Mouse (Mus musculus) midbrain, embryonic 15.5 days (tissue): ENCODE data around the gene Ncam1. TPM values are rescaled to one million over a fixed set of nuclear protein-coding genes. Genes with fewer than 3 reads are reported as not detected.

Experiments used
- ATAC-seq: fragments of 200-750 bp; cut with Nextera tagmentation; replicated peaks from 2 replicates; pipeline ENCODE4 v1.8.0; 2017; ENCODE audit warnings: moderate TSS enrichment
- H3K27ac ChIP-seq: fragments of 300-500 bp; sonication (generic); 2 replicates; pipeline ENCODE4 v1.5.1; 2015; ENCODE audit warnings: mild to moderate bottlenecking, inconsistent platforms
- H3K27me3 ChIP-seq: fragments of 300-500 bp; sonication (generic); replicated peaks from 2 replicates; pipeline ENCODE4 v1.6.1; 2015; ENCODE audit warnings: inconsistent platforms
- H3K36me3 ChIP-seq: fragments of 300-500 bp; sonication (generic); replicated peaks from 2 replicates; pipeline ENCODE4 v1.6.1; 2015; ENCODE audit warnings: inconsistent platforms
- H3K4me1 ChIP-seq: fragments of 300-500 bp; sonication (generic); 2 replicates; pipeline ENCODE4 v1.6.1; 2015; ENCODE audit warnings: inconsistent platforms
- H3K4me2 ChIP-seq: fragments of 300-500 bp; sonication (generic); 2 replicates; pipeline ENCODE4 v1.6.1; 2015; ENCODE audit warnings: inconsistent platforms, mild to moderate bottlenecking, moderate library complexity
- H3K4me3 ChIP-seq: fragments of 300-500 bp; sonication (generic); 2 replicates; pipeline ENCODE4 v1.5.1; 2015; ENCODE audit warnings: mild to moderate bottlenecking, inconsistent platforms
- H3K9ac ChIP-seq: fragments of 300-500 bp; sonication (generic); 2 replicates; pipeline ENCODE4 v1.6.1; 2015; ENCODE audit warnings: mild to moderate bottlenecking, inconsistent platforms
- H3K9me3 ChIP-seq: fragments of 300-500 bp; sonication (generic); 2 replicates; pipeline ENCODE4 v1.6.1; 2016; ENCODE audit warnings: inconsistent platforms
- WGBS: fragments of 180-500 bp; shearing (Covaris S2); methylation state at CpG from one replicate; pipeline ENCODE4 v1.1.7; 2015; ENCODE audit warnings: mixed read lengths; 5-methylcytosine and 5-hydroxymethylcytosine counted together
- polyA plus RNA-seq: library from polyadenylated mRNA; unstranded; fragments of >200 nt; fragmentation: Nextera tagmentation; extraction: Ambion mirVana; gene quantifications from 2 replicates; pipeline ENCODE4 v1.2.1, GENCODE M21; 2015

Gene Ncam1
- polyA plus RNA-seq, 1 experiment from 2014 or later: 627 TPM

DNA sequence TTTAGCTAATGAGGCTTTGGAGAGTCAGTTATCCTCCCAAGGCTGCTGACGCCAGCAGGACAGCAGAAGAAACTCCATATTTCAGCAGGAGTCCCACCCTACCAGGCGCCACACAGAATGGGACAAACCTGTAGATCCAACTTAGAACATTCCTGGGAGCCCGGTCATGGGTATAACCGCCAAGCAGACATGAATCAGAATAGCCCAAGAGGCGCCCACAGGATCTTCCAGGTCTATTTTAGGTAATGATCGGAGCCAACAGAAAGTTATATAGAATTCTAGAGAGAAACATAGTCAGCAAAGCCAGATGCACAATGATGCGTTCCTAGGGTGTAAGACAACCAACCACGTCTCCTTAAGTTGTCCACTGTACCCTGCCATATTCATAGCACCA is 134.8 kb downstream of the Ncam1 start:
- H3K4me2 ChIP-seq: no peak overlapping the region
- H3K36me3 ChIP-seq: no peaks in the 10 kb centered on the region
- H3K4me3 ChIP-seq: no peak overlapping the region
- H3K4me1 ChIP-seq: peaks cover 13% of the 10 kb centered on the region; the same call in 1 of the 2 replicates
- H3K27ac ChIP-seq: no peak overlapping the region
- no peak overlapping the region for H3K9ac ChIP-seq
- no peak for ATAC-seq
- WGBS: 95% methylated on average over 8 of the region's 8 CpGs
- H3K27me3 ChIP-seq: no peaks in the 10 kb centered on the region
- H3K9me3 ChIP-seq: no peaks in the 10 kb centered on the region

DNA sequence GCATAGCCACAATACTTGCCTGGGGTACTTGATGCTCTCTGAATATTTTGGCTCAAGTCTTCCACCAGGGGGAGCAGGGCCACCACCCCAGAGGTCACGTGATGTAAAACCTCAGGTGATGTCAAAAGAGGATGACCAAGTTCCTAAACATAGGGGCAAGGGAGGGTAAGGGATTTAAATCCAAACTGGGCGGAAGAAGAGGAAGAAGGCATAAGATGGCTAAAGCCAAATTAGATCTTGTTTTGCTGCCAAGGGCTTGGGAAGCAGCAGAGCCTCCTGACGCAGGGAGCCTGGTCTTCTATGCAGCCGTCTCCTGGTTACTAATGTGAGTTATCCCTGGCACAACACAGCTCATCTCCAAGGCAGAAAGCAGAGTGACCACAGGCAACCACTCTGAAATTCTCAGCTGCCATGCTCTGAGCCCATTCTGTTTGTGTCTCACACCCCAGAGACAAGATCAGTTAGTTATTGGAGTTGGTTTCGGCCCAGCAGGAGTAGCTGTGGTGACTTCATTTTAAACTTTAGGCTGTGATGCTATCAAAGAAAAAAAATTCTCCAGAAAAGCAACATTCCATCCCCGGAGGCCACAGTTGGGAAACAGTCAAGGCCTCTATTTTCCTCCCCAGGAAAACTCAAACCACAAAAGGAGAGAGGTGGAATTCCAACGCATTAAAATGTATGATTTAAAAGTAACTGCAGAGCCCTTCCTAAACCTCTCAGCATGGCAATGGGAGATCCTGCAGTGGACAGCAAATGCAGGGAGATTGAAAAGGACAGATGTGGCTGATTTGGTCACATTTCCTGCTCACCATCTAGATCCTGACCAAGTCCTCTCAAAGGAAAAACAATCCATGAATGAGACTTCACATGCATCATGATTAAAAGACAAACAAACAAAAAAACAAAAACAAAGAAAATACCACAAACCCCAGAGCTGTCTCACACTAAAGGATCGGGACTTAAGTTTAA is 135.5 kb downstream of the Ncam1 start:
- H3K4me1 ChIP-seq: peaks cover 13% of the 10 kb centered on the region; the same call in 1 of the 2 replicates
- H3K4me3 ChIP-seq: no peak overlapping the region
- no peaks in the 10 kb centered on the region for H3K36me3 ChIP-seq
- no peak overlapping the region; the same call in 1 of the 2 replicates for H3K27ac ChIP-seq
- no peaks in the 10 kb centered on the region for H3K9me3 ChIP-seq
- 73% methylated on average over 8 of the region's 8 CpGs for WGBS
- no peak for ATAC-seq
- H3K27me3 ChIP-seq: no peaks in the 10 kb centered on the region
- H3K9ac ChIP-seq: no peak overlapping the region
- H3K4me2 ChIP-seq: no peak overlapping the region

DNA sequence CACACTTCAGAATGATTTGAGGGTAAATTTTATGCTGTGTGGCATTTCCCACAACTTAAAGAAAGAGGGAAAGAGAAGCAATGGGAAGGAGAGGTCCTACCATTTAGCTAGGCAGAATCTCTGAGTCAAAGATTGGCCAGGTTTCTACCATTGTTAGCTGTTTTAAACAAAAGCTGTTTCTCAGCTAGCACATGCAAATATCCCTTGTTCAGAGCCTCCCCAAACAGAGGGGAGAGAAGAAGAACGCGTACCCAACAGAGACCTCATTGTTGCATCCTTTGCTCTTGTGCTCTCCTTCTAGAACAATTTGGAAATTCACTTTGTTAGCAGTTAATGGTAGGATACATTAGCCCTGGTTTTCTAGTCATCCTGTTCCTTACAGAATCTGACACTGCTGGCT is 137.2 kb downstream of the Ncam1 start:
- WGBS: 81% methylated on average over 2 of the region's 2 CpGs
- H3K4me1 ChIP-seq: peaks cover 13% of the 10 kb centered on the region; the same call in 1 of the 2 replicates
- no peak overlapping the region for H3K27ac ChIP-seq
- no peak overlapping the region for H3K4me3 ChIP-seq
- H3K36me3 ChIP-seq: no peaks in the 10 kb centered on the region
- H3K9me3 ChIP-seq: no peaks in the 10 kb centered on the region
- no peak overlapping the region for H3K9ac ChIP-seq
- H3K4me2 ChIP-seq: no peak overlapping the region
- H3K27me3 ChIP-seq: no peaks in the 10 kb centered on the region
- ATAC-seq: no peak

DNA sequence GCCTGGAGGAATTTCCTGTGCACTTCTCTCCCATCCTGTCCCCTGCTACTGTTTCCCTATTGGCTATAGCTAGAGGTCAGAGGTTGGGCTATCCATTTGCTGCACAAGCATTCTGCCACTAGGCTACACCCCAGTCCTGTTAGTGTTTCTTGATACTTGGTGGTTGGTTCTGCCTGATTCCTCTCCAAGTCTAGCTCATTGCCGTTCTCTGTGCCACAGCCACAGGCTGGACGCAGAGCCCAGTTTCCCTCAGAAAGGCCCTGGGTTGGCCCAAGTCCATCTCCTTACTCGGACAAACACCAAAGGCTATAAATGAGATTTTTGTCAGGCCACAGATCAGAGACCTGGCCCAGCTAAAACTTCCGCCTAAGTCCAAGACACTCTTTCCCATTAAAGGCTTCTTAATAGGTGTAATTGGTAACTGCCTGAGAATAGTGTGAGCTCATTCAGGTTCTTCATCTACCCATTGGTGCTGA is 140.3 kb downstream of the Ncam1 start:
- Histone ChIP-seq H3K4me1 (peaks cover 10% of the 10 kb centered on the region; the same call in 1 of the 2 replicates), H3K9me3 (no peaks in the 10 kb centered on the region), H3K4me3 (no peak overlapping the region), H3K9ac (no peak overlapping the region), H3K27me3 (no peaks in the 10 kb centered on the region), H3K36me3 (no peaks in the 10 kb centered on the region), H3K4me2 (no peak overlapping the region), H3K27ac (no peak overlapping the region)
- WGBS: 75% methylated on average over 4 of the region's 4 CpGs
- ATAC-seq: no peak

DNA sequence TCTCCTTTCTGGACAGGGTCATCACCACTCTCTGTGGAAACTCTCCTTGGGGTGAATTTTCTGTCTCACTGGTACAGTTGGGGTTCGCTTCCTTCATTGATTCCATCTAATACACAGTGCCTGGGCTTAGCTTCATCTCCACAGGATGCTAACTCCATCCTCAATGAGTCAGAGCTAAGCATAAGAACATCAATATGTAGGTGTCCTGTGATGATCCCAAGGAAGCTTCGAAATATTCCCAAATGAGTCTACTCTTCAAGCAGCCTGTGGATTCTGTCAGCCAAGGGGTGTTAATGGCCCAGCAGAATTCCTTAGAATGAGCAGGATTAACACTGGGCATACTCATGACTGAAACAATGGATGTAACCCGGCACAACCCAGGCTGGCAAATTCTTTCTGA is 144.3 kb downstream of the Ncam1 start:
- H3K4me1 ChIP-seq: peaks cover 9% of the 10 kb centered on the region; the same call in 1 of the 2 replicates
- no peak overlapping the region for H3K4me3 ChIP-seq
- no peak for ATAC-seq
- H3K27ac ChIP-seq: no peak overlapping the region
- H3K36me3 ChIP-seq: no peaks in the 10 kb centered on the region
- no peak overlapping the region for H3K4me2 ChIP-seq
- no peaks in the 10 kb centered on the region for H3K27me3 ChIP-seq
- no peak overlapping the region for H3K9ac ChIP-seq
- H3K9me3 ChIP-seq: no peaks in the 10 kb centered on the region
- 85% methylated on average over 3 of the region's 3 CpGs for WGBS

DNA sequence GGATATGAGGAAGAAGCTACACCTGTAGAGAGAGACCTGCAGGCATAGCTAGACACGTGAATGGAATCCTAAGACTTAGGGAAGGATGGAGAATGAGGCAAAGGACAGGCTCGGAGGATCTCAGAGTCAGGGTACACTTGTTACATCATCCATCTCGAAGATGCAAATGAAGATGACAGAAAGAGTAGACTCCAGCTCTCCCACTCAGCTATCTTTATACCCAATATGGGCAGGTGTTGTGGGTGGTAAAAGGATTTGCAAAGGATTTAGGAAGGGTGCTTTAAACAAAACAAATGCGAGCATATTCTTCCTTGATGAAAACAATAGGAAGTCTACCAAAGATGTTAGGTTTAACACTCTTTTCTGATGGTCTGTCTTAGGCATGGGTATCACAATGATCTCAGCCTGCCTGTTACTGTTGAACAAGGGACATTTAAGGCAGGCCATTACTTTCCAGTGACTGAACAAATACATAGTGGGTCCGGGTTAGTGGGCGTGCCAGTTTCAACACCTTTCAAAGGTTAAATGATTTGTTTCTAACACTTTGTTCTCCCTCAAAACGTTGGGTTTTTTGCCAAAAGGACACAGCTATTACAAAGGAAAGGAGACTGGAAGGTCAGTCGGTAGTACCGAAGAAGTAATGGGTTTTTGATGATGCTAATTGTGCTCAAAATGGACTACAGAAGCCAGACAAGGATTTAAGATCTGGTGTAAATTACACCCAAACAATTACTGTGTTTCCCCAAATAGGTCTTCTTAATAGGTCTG is 145.1 kb downstream of the Ncam1 start:
- no peak for ATAC-seq
- Histone ChIP-seq H3K4me3 (no peak overlapping the region), H3K27ac (no peak overlapping the region), H3K27me3 (no peaks in the 10 kb centered on the region), H3K4me2 (no peak overlapping the region), H3K4me1 (peaks cover 9% of the 10 kb centered on the region; the same call in 1 of the 2 replicates), H3K36me3 (no peaks in the 10 kb centered on the region), H3K9ac (no peak overlapping the region), H3K9me3 (no peaks in the 10 kb centered on the region)
- 85% methylated on average over 9 of the region's 9 CpGs for WGBS

DNA sequence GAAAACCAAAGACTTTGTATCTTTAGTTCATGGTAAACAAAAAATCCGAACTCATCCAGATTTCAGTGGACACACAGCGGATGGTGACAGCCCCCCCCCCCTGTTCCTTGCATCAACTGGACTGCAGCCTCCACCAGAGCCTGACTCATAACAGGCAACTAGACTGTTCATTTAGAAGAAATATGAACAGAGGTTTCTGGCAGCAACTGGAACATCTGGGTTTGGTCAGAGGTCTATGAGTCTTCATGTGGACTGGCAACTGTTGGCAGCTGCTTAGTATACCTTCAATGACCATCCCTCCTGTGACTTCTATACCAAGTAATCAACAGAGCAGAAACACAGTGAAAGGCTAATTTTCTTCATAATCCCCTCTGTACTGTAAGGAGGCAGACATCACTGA is 154.4 kb downstream of the Ncam1 start:
- H3K27ac ChIP-seq: no peak overlapping the region
- H3K9ac ChIP-seq: no peak overlapping the region
- no peaks in the 10 kb centered on the region for H3K9me3 ChIP-seq
- no peaks in the 10 kb centered on the region for H3K36me3 ChIP-seq
- H3K4me1 ChIP-seq: peaks cover 11% of the 10 kb centered on the region
- no peak overlapping the region for H3K4me3 ChIP-seq
- no peaks in the 10 kb centered on the region for H3K27me3 ChIP-seq
- no peak overlapping the region for H3K4me2 ChIP-seq
- WGBS: 97% methylated on average over 2 of the region's 2 CpGs
- ATAC-seq: no peak

DNA sequence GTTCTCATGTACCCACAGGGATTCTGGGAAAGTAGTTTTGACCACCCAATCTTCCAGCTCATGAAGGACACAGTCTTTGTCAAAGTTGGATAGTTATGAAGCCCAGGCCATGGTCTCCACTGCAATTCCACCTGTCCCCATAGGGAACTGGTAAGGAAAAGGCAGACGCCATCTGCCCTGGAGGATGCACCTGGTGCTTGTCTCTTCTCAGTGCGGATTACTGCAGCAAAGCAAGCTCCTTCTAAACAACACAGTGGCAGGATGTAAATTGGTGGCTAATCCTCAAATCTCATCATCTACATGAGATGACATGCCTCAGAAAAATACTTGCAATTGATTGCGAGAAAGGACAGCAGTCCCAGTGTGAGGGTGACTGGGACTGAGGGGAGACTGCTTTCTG is 158.0 kb downstream of the Ncam1 start:
- H3K4me1 ChIP-seq: peaks cover 36% of the 10 kb centered on the region
- H3K27ac ChIP-seq: peak overlapping the region; percentile 45; the same call in 1 of the 2 replicates
- H3K27me3 ChIP-seq: no peaks in the 10 kb centered on the region
- no peaks in the 10 kb centered on the region for H3K36me3 ChIP-seq
- H3K4me3 ChIP-seq: no peak overlapping the region
- 61% methylated on average over 3 of the region's 3 CpGs for WGBS
- no peaks in the 10 kb centered on the region for H3K9me3 ChIP-seq
- H3K9ac ChIP-seq: no peak overlapping the region
- H3K4me2 ChIP-seq: no peak overlapping the region
- no peak for ATAC-seq

DNA sequence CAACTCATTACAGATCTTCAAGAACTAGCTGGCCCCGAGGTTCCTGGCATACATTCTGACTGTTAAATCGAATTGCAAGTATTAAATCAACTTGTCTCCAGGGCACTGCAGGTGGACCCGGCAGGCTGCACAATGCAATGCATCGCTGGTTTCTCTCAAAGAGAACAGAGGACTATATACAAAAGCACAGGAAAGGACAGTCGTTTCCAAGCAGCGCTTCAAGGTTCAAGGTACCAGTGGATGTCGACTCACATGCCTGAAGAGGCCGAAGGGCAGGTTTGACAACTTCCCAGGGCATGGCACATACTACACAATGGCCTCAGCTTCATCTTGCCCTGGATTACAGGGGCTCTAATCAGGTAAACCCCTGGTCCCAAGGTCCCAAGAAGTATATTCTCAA is 158.6 kb downstream of the Ncam1 start:
- peak overlapping the region; percentile 45 for H3K27ac ChIP-seq
- WGBS: 43% methylated on average over 8 of the region's 8 CpGs
- peaks cover 43% of the 10 kb centered on the region for H3K4me1 ChIP-seq

DNA sequence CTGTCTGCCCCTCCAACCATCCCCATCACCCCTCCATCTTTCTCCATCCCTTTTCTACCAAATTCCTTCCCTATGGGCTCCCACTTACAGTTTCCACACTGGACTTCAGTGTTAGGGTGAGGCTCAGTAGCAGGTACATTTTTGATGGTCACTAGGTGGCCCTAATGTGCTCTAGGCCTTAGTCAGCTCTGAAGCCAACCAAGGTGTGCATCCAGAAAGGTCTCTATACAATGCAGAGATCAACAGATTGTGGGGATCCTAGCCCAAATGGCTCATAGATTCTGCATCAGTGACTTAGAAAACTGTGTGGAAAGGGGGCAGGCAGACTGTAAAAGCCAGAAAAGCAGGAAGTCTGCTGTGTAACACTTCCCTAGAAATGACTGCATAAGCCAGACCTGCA is 160.8 kb downstream of the Ncam1 start:
- H3K27me3 ChIP-seq: no peaks in the 10 kb centered on the region
- no peak for ATAC-seq
- H3K4me2 ChIP-seq: no peak overlapping the region
- H3K4me3 ChIP-seq: no peak overlapping the region
- H3K9me3 ChIP-seq: no peaks in the 10 kb centered on the region
- no peaks in the 10 kb centered on the region for H3K36me3 ChIP-seq
- peaks cover 48% of the 10 kb centered on the region for H3K4me1 ChIP-seq
- no peak overlapping the region for H3K9ac ChIP-seq
- H3K27ac ChIP-seq: 0 out of 2 replicates have a peak overlapping the region, but pooled peaks have one; percentile 11

More for the DNA sequence above, 158.6 kb downstream of the Ncam1 start:
- Histone ChIP-seq H3K4me2 (no peak overlapping the region), H3K36me3 (no peaks in the 10 kb centered on the region), H3K27me3 (no peaks in the 10 kb centered on the region), H3K9me3 (no peaks in the 10 kb centered on the region), H3K4me3 (no peak overlapping the region), H3K9ac (no peak overlapping the region)
- no peak for ATAC-seq

DNA sequence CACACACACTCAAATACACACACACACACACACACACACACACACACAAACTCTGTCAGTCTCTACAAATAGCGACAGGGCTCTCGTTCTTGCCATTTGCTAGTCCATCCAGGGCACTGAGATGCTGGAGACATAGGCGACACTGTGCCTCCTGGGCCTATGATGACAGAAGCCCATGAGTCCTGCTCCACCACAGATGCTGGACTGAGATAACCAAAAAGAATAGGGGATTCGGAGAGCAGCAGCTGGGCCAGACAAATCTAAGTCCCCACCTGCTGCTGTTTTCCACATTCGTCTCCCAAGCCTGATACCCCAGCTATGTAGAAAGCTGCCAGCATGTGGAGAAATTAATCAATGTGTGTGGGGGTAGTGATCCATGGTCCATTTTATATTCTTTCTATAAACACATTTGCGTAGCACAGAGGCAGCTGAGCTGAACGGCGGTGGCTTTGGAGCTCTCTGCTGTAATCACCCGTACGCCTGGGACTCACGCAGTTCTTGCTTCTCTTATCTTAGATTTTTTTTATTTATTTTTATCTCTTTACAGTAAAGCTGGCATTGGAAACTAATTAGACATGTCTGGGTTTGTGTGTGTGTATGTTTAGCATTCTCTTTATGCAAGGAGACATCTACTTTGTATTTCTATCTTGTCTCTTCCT is 162.9 kb downstream of the Ncam1 start:
- peaks cover 47% of the 10 kb centered on the region for H3K4me1 ChIP-seq
- H3K4me2 ChIP-seq: no peak overlapping the region
- H3K9me3 ChIP-seq: no peaks in the 10 kb centered on the region
- H3K4me3 ChIP-seq: no peak overlapping the region
- WGBS: 47% methylated on average over 11 of the region's 11 CpGs
- no peaks in the 10 kb centered on the region for H3K36me3 ChIP-seq
- ATAC-seq: no peak; the same call in 1 of the 2 replicates
- H3K27me3 ChIP-seq: no peaks in the 10 kb centered on the region
- no peak overlapping the region; the same call in 1 of the 2 replicates for H3K9ac ChIP-seq
- H3K27ac ChIP-seq: peak overlapping the region; percentile 68

DNA sequence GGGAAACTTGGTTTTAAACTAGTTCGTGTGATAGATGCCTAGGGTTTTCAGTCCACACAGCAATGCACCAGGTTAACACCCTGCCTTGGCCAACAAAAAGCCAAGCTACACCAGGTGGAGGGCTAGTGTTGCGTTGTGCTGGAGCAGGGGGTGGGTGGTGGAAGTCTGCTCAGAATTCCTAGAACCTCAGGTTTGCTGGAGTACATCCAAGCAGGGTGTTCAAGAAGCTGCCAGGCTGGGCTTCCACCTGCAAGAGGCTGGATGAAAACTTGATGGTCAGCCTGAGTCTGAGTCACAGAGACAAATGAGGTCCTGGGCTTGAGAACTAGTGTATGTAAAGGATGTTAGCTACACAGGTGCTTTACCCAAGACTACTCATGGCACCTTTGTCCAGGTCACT is 166.1 kb downstream of the Ncam1 start:
- no peak overlapping the region for H3K9ac ChIP-seq
- H3K4me2 ChIP-seq: no peak overlapping the region
- no peak overlapping the region for H3K4me3 ChIP-seq
- H3K27me3 ChIP-seq: no peaks in the 10 kb centered on the region
- no peaks in the 10 kb centered on the region for H3K9me3 ChIP-seq
- no peak for ATAC-seq
- no peak overlapping the region for H3K27ac ChIP-seq
- H3K4me1 ChIP-seq: peaks cover 28% of the 10 kb centered on the region
- 93% methylated on average over 2 of the region's 2 CpGs for WGBS
- no peaks in the 10 kb centered on the region for H3K36me3 ChIP-seq
